Mouse (Mus musculus): ENCODE measurements around the gene Ssbp4. TPM values are rescaled to one million over a fixed set of nuclear protein-coding genes. Genes with fewer than 3 reads are reported as not detected.

Gene Ssbp4
- polyA plus RNA-seq, 1 experiment = 392 TPM

- Histone ChIP-seq H3K27ac (ENCODE audit: control insufficient read depth, insufficient read depth, low read length) (no peak overlapping the region), H3K4me3 (ENCODE audit: control insufficient read depth, insufficient read depth, low read length) (no peak overlapping the region), H3K27me3 (ENCODE audit: control insufficient read depth, insufficient read depth, low read length) (no peaks in the 10 kb centered on the region), H3K4me1 (replicated peaks; ENCODE audit: control insufficient read depth, insufficient read depth, low read length) (peaks cover 24% of the 10 kb centered on the region), H3K36me3 (ENCODE audit: control insufficient read depth, insufficient read depth, low read length) (peaks cover 8% of the 10 kb centered on the region; the same call in 1 of the 2 replicates)
- peak; percentile 52 for DNase-seq
- no peak for TF ChIP-seq CTCF (IDR thresholded peaks at IDR 0.05; ENCODE audit: borderline replicate concordance, control insufficient read depth, extremely low read depth, insufficient read depth, low read length, poor library complexity)
- TF ChIP-seq POLR2A (IDR thresholded peaks at IDR 0.05; ENCODE audit: control insufficient read depth, extremely low read depth, insufficient read depth, low read length, poor library complexity) = no peak
- 89% methylated on average over 17 of the region's 17 CpGs for WGBS
These were observed 11.8 kb downstream of the Ssbp4 start for GRCm38 (mm10) chr8:70596775-70597416.

GRCm38 (mm10) chr8:70596216-70596615 is 12.5 kb downstream of the Ssbp4 start:
- H3K27ac ChIP-seq (ENCODE audit: control insufficient read depth, insufficient read depth, low read length) = no peak overlapping the region
- peaks cover 12% of the 10 kb centered on the region; the same call in 1 of the 2 replicates for H3K36me3 ChIP-seq (ENCODE audit: control insufficient read depth, insufficient read depth, low read length)
- no peaks in the 10 kb centered on the region for H3K27me3 ChIP-seq (ENCODE audit: control insufficient read depth, insufficient read depth, low read length)
- H3K4me3 ChIP-seq (ENCODE audit: control insufficient read depth, insufficient read depth, low read length) = no peak overlapping the region
- no peak for TF ChIP-seq CTCF (IDR thresholded peaks at IDR 0.05; ENCODE audit: borderline replicate concordance, control insufficient read depth, extremely low read depth, insufficient read depth, low read length, poor library complexity)
- no peak for TF ChIP-seq POLR2A (IDR thresholded peaks at IDR 0.05; ENCODE audit: control insufficient read depth, extremely low read depth, insufficient read depth, low read length, poor library complexity)
- WGBS = 93% methylated on average over 18 of the region's 18 CpGs
- no peak for DNase-seq
- H3K4me1 ChIP-seq (replicated peaks; ENCODE audit: control insufficient read depth, insufficient read depth, low read length) = peaks cover 21% of the 10 kb centered on the region

- Histone ChIP-seq H3K27me3 (ENCODE audit: control insufficient read depth, insufficient read depth, low read length) (no peaks in the 10 kb centered on the region), H3K27ac (ENCODE audit: control insufficient read depth, insufficient read depth, low read length) (no peak overlapping the region), H3K4me1 (replicated peaks; ENCODE audit: control insufficient read depth, insufficient read depth, low read length) (peaks cover 19% of the 10 kb centered on the region), H3K4me3 (ENCODE audit: control insufficient read depth, insufficient read depth, low read length) (no peak overlapping the region), H3K36me3 (ENCODE audit: control insufficient read depth, insufficient read depth, low read length) (peaks cover 12% of the 10 kb centered on the region; the same call in 1 of the 2 replicates)
- 98% methylated on average over 12 of the region's 12 CpGs for WGBS
- DNase-seq = no peak
- TF ChIP-seq CTCF (IDR thresholded peaks at IDR 0.05; ENCODE audit: borderline replicate concordance, control insufficient read depth, extremely low read depth, insufficient read depth, low read length, poor library complexity) (no peak), POLR2A (IDR thresholded peaks at IDR 0.05; ENCODE audit: control insufficient read depth, extremely low read depth, insufficient read depth, low read length, poor library complexity) (no peak)
These were observed 12.9 kb downstream of the Ssbp4 start for GRCm38 (mm10) chr8:70595811-70596210.

- Histone ChIP-seq H3K27me3 (ENCODE audit: control insufficient read depth, insufficient read depth, low read length) (no peaks in the 10 kb centered on the region), H3K27ac (ENCODE audit: control insufficient read depth, insufficient read depth, low read length) (no peak overlapping the region), H3K36me3 (ENCODE audit: control insufficient read depth, insufficient read depth, low read length) (peaks cover 12% of the 10 kb centered on the region), H3K4me3 (ENCODE audit: control insufficient read depth, insufficient read depth, low read length) (peak overlapping the region; percentile 65), H3K4me1 (replicated peaks; ENCODE audit: control insufficient read depth, insufficient read depth, low read length) (peaks cover 13% of the 10 kb centered on the region)
- TF ChIP-seq POLR2A (IDR thresholded peaks at IDR 0.05; ENCODE audit: control insufficient read depth, extremely low read depth, insufficient read depth, low read length, poor library complexity) (no peak; the same call in 1 of the 2 replicates), CTCF (IDR thresholded peaks at IDR 0.05; ENCODE audit: borderline replicate concordance, control insufficient read depth, extremely low read depth, insufficient read depth, low read length, poor library complexity) (no peak)
- peak; percentile 34 for DNase-seq
- 25% methylated on average over 82 of the region's 82 CpGs for WGBS
These were observed 13.8 kb downstream of the Ssbp4 start for GRCm38 (mm10) chr8:70594621-70595564.

- H3K4me1 ChIP-seq (replicated peaks; ENCODE audit: control insufficient read depth, insufficient read depth, low read length) = peaks cover 13% of the 10 kb centered on the region
- DNase-seq = peak; percentile 88
- TF ChIP-seq CTCF (IDR thresholded peaks at IDR 0.05; ENCODE audit: borderline replicate concordance, control insufficient read depth, extremely low read depth, insufficient read depth, low read length, poor library complexity) = 0 out of 2 replicates have a peak, but pooled peaks have one; percentile 28
- TF ChIP-seq POLR2A (IDR thresholded peaks at IDR 0.05; ENCODE audit: control insufficient read depth, extremely low read depth, insufficient read depth, low read length, poor library complexity) = peak; percentile 33; the same call in 1 of the 2 replicates
- WGBS = under 1% methylated on average over 40 of the region's 40 CpGs
- H3K4me3 ChIP-seq (ENCODE audit: control insufficient read depth, insufficient read depth, low read length) = peak within 1 kb of the TSS; percentile 65
- peak within 1 kb of the TSS; percentile 22; the same call in 1 of the 2 replicates for H3K27ac ChIP-seq (ENCODE audit: control insufficient read depth, insufficient read depth, low read length)
- no peaks in the 10 kb centered on the region for H3K27me3 ChIP-seq (ENCODE audit: control insufficient read depth, insufficient read depth, low read length)
- peaks cover 12% of the 10 kb centered on the region for H3K36me3 ChIP-seq (ENCODE audit: control insufficient read depth, insufficient read depth, low read length)
These were observed 14.6 kb downstream of the Ssbp4 start, which contains the start of gene Isyna1 for GRCm38 (mm10) chr8:70593961-70594609. TSS of gene Isyna1 (plus strand) at chr8:70594373.

GRCm38 (mm10) chr8:70593173-70593572 is 15.5 kb downstream of the Ssbp4 start:
- no peak overlapping the region for H3K27ac ChIP-seq (ENCODE audit: control insufficient read depth, insufficient read depth, low read length)
- TF ChIP-seq POLR2A (IDR thresholded peaks at IDR 0.05; ENCODE audit: control insufficient read depth, extremely low read depth, insufficient read depth, low read length, poor library complexity) (no peak), CTCF (IDR thresholded peaks at IDR 0.05; ENCODE audit: borderline replicate concordance, control insufficient read depth, extremely low read depth, insufficient read depth, low read length, poor library complexity) (no peak)
- no peak overlapping the region for H3K4me3 ChIP-seq (ENCODE audit: control insufficient read depth, insufficient read depth, low read length)
- no peaks in the 10 kb centered on the region for H3K27me3 ChIP-seq (ENCODE audit: control insufficient read depth, insufficient read depth, low read length)
- WGBS = 92% methylated on average over 8 of the region's 8 CpGs
- H3K36me3 ChIP-seq (ENCODE audit: control insufficient read depth, insufficient read depth, low read length) = peaks cover 5% of the 10 kb centered on the region
- no peak for DNase-seq
- peaks cover 13% of the 10 kb centered on the region for H3K4me1 ChIP-seq (replicated peaks; ENCODE audit: control insufficient read depth, insufficient read depth, low read length)
